Mouse (Mus musculus): Measurements from ENCODE around the gene Gm9803. TPM values are rescaled to one million over a fixed set of nuclear protein-coding genes. Genes with fewer than 3 reads are reported as not detected.

Gm9803 gene
- 3.6 and 6.0 TPM in 2 replicates for total RNA-seq (2015)
- total RNA-seq (2017), result 1.7 and 2.1 TPM in 2 replicates

GRCm38 (mm10) chr10:43523931-43524330, at the start of gene Gm9803:
Gene Gm9803, plus strand, starts transcription at chr10:43524084.
- ATAC-seq (ENCODE audit: poor library complexity, severe bottlenecking), result 0 out of 2 replicates have a peak, but pooled peaks have one; percentile 43

DNA sequence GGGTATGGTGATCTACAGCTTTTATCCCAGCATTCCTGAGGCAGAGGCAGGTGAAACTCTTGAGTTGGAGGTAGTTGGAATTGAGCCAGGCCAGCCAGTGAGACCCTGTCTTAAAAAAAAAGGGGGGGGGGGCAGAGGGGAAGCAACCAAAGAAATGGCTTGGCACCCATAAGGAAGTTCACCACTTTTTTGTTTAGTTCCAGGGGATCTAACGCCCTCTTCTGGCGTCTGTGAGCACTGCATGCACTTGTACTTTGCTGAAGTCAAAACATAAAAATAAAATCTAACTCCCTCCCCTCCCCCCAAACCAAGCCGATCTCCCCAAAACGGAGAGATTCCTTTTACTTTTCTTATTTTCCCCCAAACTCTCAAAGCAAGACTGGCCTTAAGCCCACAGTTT, 48.5 kb upstream of the Gm9803 start:
- ATAC-seq (ENCODE audit: poor library complexity, severe bottlenecking), result no peak

DNA sequence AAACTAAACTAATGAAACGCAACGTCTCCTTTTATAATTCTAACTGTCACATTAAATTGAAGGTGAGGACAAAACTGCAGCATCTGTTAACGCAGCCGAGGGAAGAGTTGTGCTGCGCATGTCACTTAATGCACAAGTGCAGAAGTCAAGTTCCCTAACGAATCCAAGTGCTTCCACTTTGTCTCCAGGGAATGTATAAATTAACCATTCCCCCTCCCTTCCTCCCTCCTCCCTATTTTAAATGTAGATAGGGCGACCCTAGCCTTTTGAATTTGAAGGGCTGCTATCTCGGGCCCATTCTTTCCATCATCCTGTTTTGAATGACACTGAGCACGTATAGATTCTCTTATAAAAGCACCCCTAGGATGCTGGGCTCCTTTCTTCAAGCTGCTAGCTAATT, 46.4 kb upstream of the Gm9803 start:
- ATAC-seq (ENCODE audit: poor library complexity, severe bottlenecking), result no peak

GRCm38 (mm10) chr10:43477865-43478681, 45.8 kb upstream of the Gm9803 start:
- no peak for ATAC-seq (ENCODE audit: poor library complexity, severe bottlenecking)

- peak; percentile 35 for ATAC-seq (ENCODE audit: poor library complexity, severe bottlenecking)
These were observed 45.0 kb upstream of the Gm9803 start, which contains the start of gene Bend3 for GRCm38 (mm10) chr10:43478751-43479435. Gene Bend3, plus strand, starts transcription at chr10:43478831.

DNA sequence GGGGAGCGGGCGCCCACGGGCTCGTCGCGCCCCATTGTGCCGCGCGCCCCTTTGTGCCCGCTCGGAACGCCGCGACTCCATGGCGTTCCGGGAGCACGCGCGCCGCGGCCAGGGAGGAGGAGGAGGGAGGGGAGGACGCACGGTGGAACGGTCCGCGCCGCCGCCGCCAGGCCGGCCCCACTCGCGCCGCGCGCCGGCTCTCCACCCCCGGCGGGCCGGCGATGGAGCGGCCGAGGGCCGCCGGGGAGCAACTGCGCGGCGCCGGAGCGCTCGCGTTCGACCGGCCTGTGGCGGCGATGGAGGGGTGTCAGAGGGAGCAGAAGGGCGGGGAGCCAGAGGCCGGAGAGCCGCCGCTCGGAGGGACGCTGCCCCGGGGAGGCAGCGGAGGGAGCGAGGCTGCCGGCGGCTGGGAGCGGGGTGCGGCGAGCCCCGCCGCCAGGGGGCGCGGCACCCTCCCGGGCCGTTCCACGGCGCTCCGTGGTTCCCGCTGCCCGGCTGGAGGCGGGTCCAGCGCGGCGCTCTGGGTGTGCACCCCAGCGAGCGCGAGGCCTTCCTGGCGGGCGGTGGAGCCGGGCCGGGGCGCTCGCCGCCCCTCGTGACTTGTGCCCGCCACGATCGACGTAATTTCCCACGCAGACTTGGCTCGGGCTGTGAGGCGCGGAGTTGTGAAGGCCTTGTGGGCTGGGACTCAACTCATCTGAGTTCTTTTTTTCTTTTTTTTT, 44.3 kb upstream of the Gm9803 start:
- ATAC-seq (ENCODE audit: poor library complexity, severe bottlenecking), result peak; percentile 95

DNA sequence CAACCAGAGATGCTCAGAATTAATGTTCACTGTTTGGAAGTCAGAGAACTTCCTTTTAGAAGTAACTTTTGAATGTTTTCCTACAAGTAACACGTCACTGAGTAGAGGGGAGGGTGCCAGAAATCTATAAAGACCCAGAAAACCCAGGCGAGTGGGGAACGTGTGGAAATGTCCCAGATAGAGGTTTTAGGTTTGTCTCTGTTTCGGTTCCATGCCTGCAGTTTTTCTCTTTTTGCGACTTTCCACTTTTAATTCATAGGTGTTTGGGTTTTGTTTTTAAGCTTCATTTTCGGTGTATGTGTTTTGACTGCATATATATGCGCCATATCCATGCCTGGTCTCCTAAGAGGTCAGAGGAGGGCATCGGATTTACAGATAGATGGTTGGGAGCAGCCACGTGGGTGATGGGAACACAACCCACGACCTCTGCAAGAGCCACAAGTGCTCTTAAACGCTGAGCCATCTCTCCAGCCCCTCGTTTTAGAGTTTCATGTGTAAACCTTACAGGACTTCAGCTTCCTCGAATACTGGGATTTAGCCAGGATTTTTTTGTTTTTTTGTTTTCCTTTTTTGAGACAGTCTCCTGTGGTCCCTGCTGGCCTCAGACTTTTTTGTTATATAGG, 43.5 kb upstream of the Gm9803 start:
- no peak for ATAC-seq (ENCODE audit: poor library complexity, severe bottlenecking)

DNA sequence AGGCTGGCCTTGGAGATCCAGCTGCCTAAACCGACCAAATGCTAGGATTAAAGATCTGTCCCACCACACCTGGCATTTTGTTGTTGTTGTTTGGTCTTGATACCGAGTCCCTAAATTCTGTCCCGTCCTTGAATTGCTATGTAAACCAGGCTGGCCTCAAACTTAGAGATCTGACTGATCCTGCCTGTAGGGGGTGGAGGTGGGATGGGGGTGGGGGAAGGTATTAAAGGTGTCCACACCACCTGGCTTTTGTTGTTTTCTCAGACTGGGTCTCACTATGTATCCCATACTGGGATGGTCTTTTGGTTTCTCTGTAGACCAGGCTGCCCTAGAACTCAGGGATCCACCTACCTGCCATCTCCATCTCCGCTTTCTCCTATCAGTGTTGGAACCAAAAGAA, 42.7 kb upstream of the Gm9803 start:
- ATAC-seq (ENCODE audit: poor library complexity, severe bottlenecking), result no peak

DNA sequence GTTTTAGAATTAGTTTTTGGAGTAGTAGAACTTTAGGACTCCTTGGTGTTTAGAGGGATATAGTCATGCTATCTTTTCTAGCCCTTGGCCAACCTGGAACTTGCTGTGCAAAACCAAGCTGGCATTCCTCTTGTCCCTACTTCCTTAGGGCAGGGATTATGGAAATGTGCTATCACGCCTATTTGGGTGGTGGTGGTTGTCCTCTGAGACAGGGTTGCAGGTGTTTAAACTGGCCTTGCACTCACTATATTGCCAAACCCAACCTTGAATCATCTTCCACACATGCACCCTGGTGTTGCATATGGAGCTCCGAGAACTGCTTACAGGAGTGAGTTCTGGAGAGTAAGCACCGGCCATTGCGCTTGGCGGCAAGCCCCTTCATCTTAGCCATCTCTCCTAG, 41.9 kb upstream of the Gm9803 start:
- no peak for ATAC-seq (ENCODE audit: poor library complexity, severe bottlenecking)

DNA sequence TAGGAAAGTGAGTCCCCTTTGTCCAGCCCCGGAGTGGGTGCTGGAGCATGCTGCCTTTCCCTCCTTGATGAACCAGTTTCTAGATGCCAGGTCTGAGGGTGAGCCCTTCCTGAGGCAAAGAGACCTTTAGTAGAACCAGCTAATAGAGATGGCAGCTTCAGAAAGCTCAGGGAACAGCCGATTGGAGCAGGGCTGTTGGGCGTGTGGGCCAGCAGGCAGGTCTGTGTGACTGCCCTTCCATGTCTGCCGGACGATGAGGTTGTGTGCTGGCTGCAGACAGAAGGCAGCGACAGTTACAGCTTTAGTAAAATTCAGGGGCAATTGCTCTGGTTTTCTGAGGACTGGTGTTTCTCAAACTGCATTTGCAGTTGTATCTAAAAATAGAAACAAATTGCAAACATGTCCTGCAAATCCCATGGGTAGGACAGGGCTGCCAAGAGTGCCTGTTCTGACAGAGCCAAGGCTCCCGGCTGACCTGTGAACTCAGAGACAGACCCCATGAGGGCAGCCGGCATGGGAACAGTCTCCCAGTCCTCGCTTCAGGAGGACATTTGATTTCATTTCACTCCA, 40.4 kb upstream of the Gm9803 start:
- ATAC-seq (ENCODE audit: poor library complexity, severe bottlenecking), result no peak

DNA sequence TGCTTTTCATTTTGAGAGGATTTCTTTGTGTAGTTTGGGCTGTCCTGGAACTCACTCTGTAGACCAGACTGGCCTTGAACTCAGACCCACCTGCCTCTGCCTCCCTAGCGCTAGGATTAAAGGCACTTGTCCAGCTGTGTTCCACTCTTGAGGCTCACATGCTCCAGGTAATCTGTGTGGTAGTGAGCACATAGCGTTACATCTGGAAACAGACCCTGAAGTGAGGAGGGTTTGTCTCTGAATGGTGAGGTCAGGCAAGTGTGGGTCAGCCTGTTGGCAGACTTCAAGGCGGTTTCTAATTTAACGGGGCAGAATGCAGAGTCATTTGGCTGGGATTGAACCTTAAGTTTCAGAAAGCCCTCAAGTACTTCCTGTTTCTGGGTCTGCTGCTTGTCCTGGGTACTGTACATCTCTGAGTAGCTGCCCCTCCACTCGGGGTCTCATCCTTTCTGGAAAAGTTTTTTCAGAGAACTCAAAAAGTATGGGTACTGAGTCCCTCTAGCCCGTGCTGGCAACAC, 38.1 kb upstream of the Gm9803 start:
- no peak for ATAC-seq (ENCODE audit: poor library complexity, severe bottlenecking)

DNA sequence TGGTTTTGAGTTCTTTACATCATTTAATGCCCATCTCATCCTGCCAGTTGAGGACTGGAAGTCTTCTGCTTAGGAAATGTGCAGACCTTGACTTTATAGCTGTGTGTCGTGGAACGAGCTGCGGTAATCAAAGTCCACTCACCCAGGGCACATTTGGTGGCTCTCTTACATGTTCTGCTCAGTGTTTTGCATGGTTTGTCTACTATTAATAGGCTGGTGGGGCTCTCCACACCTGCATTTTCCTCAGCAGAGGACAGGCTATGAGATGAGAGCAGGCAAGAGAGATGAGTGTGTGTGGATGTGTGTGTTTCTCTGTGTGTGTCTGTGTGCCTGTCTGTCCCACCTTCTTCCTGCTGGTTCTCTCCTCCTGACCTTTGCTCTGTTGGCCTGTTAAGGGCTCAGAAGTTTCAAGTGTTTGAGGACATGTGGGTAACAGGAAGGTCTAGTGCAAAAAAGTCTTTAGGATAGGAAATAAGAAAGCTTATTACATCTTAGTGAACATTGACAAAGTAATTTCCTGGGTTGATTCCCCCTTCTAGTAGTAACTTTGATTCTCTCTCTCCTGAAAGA, 36.4 kb upstream of the Gm9803 start:
- no peak for ATAC-seq (ENCODE audit: poor library complexity, severe bottlenecking)

GRCm38 (mm10) chr10:43488258-43488657, 35.6 kb upstream of the Gm9803 start:
- ATAC-seq (ENCODE audit: poor library complexity, severe bottlenecking), result no peak

- ATAC-seq (ENCODE audit: poor library complexity, severe bottlenecking), result no peak
These were observed 34.7 kb upstream of the Gm9803 start for GRCm38 (mm10) chr10:43489139-43489538.

DNA sequence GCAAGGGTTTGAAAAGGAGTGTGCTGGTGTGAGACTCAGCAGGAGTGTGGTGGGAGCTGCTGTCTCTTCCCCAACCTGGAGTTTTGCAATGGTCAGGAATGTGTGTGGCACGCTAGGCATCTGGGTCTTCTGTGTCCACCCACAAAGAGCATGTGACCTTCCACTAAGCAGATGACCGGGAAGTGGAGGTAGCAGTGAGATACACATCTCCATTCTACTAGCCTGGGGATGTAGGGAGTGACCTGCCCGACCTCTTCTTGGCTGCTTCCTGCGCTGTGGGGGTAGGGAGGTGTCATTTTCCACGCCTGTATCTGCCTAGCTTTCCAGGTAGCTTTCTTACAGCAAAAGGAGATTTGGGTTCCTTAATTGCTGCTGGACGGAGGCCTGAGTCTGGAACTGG, 34.3 kb upstream of the Gm9803 start:
- no peak for ATAC-seq (ENCODE audit: poor library complexity, severe bottlenecking)

GRCm38 (mm10) chr10:43490034-43490433, 33.9 kb upstream of the Gm9803 start:
- no peak for ATAC-seq (ENCODE audit: poor library complexity, severe bottlenecking)

DNA sequence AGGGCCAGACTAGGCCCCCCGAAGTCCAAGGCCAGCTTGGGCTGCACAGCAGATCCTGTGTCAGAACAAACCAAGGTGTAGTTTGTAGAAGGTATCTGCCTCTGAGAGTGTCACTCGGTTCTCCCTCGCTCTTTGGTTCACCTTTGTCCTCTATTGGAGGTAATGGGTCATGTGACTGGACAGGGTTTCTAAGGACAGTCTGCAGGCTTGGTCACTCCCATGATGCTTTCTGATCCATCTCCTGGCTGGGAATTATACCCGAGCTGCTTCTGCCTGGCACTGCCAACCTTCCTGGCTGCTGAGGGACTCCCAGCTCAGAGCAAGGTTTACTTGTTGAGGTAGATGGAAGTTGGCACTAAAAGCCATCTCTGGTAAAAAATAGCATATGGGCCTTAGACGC, 33.0 kb upstream of the Gm9803 start:
- no peak for ATAC-seq (ENCODE audit: poor library complexity, severe bottlenecking)

DNA sequence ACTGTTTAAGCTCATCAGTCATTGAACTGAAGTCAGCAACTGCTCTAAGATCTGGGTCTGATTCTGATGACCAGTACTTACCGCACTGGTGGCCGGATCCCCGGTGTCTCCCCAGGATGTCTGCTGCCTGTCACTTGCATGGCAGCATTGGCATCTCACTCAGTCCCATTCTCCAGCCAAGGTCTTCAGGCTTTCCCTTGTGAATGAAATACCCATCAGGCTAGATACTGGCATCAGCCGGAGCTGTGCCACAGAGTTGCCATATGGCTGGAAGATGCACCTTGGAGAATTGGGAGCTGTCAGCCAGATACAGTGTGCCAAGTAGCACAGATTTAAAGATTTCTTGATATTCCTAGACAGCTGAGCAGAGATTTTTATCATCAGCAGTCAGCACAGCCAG, 21.3 kb upstream of the Gm9803 start:
- ATAC-seq (ENCODE audit: poor library complexity, severe bottlenecking), result no peak

DNA sequence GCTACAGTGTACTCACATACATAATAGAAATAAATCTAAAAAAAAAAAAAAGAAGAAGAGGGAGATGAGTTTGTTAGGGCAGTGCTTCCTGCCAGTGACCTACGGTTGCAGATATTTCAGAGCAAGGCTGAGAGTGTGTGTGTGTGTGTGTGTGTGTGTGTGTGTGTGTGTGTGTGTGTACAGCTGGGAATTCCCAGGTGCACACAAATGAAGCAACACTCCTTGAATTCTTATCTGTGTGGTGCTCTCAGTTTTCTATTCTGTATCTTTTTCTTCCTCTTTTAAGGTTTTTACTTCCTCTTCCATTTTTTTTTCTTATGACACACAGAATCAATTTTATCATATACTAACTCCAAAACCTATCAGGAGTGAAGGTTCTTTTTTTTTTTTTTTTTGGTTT, 19.6 kb upstream of the Gm9803 start:
- 0 out of 2 replicates have a peak, but pooled peaks have one; percentile 24 for ATAC-seq (ENCODE audit: poor library complexity, severe bottlenecking)

GRCm38 (mm10) chr10:43507051-43507450, 16.8 kb upstream of the Gm9803 start:
- no peak for ATAC-seq (ENCODE audit: poor library complexity, severe bottlenecking)

Measured in megakaryocyte, adult 5-6 weeks (primary cell).